Mouse (Mus musculus) E14TG2a.4 (cell line): ENCODE data around the gene Srsf4.
A peak's percentile ranks its signal among the peaks of the same experiment; 100 is the strongest.

Experiments
- H3K27me3 ChIP-seq: 2 replicates; pipeline ENCODE4 v1.6.1; 2014; ENCODE audit warnings: low read length, control low read depth; ENCODE audit not compliant: insufficient read depth
- H3K36me3 ChIP-seq: 2 replicates; pipeline ENCODE4 v1.6.1; 2014; ENCODE audit warnings: low read length, control low read depth; ENCODE audit not compliant: insufficient read depth
- H3K4me1 ChIP-seq: replicated peaks from 2 replicates; pipeline ENCODE4 v1.6.1; 2014; ENCODE audit warnings: low read depth, low read length, control low read depth
- H3K4me3 ChIP-seq: replicated peaks from 2 replicates; pipeline ENCODE4 v1.5.1; 2014; ENCODE audit warnings: mild to moderate bottlenecking, low read length
- H3K9me3 ChIP-seq: 2 replicates; pipeline ENCODE4 v1.6.1; 2014; ENCODE audit warnings: low read length, control low read depth
- CTCF ChIP-seq: conservative IDR thresholded peaks from 2 replicates; pipeline ENCODE4 v1.5.1; 2014; ENCODE audit warnings: low read length
- NANOG ChIP-seq: IDR thresholded peaks from 2 replicates; pipeline ENCODE4 v1.6.1; 2014; ENCODE audit warnings: borderline replicate concordance, low read length, mixed read lengths
- POU5F1 ChIP-seq: IDR thresholded peaks from 2 replicates; pipeline ENCODE4 v1.6.1; 2014; ENCODE audit warnings: low read length, borderline replicate concordance

Srsf4 gene

GRCm38 (mm10) chr4:131836351-131836881 lies 37.0 kb upstream of the Srsf4 start:
- Histone ChIP-seq H3K9me3 (no peaks in the 10 kb centered on the region), H3K4me3 (peak overlapping the region; percentile 84), H3K4me1 (peaks cover 32% of the 10 kb centered on the region), H3K36me3 (no peaks in the 10 kb centered on the region), H3K27me3 (peaks cover 72% of the 10 kb centered on the region)
- TF ChIP-seq NANOG (no peak), POU5F1 (no peak), CTCF (no peak)

GRCm38 (mm10) chr4:131836891-131837491 lies 36.4 kb upstream of the Srsf4 start:
- Histone ChIP-seq H3K4me3 (peak overlapping the region; percentile 84), H3K27me3 (peaks cover 77% of the 10 kb centered on the region), H3K9me3 (no peaks in the 10 kb centered on the region), H3K4me1 (peaks cover 32% of the 10 kb centered on the region), H3K36me3 (no peaks in the 10 kb centered on the region)
- no peak for TF ChIP-seq CTCF
- no peak for TF ChIP-seq POU5F1
- TF ChIP-seq NANOG, result no peak

- TF ChIP-seq CTCF, result no peak
- TF ChIP-seq NANOG, result no peak
- H3K4me3 ChIP-seq, result peak within 1 kb of the TSS; percentile 84
- no peaks in the 10 kb centered on the region for H3K9me3 ChIP-seq
- peaks cover 36% of the 10 kb centered on the region for H3K4me1 ChIP-seq
- peaks cover 79% of the 10 kb centered on the region for H3K27me3 ChIP-seq
- H3K36me3 ChIP-seq, result no peaks in the 10 kb centered on the region
These were observed 35.4 kb upstream of the Srsf4 start, which contains the start of gene Ptpru for GRCm38 (mm10) chr4:131837872-131838524. Gene Ptpru, minus strand, starts transcription at chr4:131838288.

GRCm38 (mm10) chr4:131843290-131843743 lies 30.1 kb upstream of the Srsf4 start, which contains the start of gene Mecr:
Gene Mecr, plus strand, starts transcription at chr4:131843470.
- Histone ChIP-seq H3K4me3 (peak within 1 kb of the TSS; percentile 99), H3K9me3 (no peaks in the 10 kb centered on the region), H3K36me3 (peaks cover 22% of the 10 kb centered on the region), H3K4me1 (peaks cover 24% of the 10 kb centered on the region), H3K27me3 (peaks cover 36% of the 10 kb centered on the region)
- no peak for TF ChIP-seq NANOG
- TF ChIP-seq CTCF, result no peak
- TF ChIP-seq POU5F1, result no peak

GRCm38 (mm10) chr4:131845991-131846778 lies 27.2 kb upstream of the Srsf4 start:
- Histone ChIP-seq H3K36me3 (peaks cover 44% of the 10 kb centered on the region), H3K4me3 (no peak overlapping the region), H3K9me3 (no peaks in the 10 kb centered on the region), H3K4me1 (peaks cover 23% of the 10 kb centered on the region), H3K27me3 (peaks cover 9% of the 10 kb centered on the region)
- no peak for TF ChIP-seq POU5F1
- TF ChIP-seq CTCF, result no peak
- TF ChIP-seq NANOG, result no peak

GRCm38 (mm10) chr4:131848082-131848481 lies 25.3 kb upstream of the Srsf4 start:
- no peaks in the 10 kb centered on the region for H3K9me3 ChIP-seq
- peaks cover 51% of the 10 kb centered on the region for H3K36me3 ChIP-seq
- H3K4me1 ChIP-seq, result peaks cover 18% of the 10 kb centered on the region
- no peaks in the 10 kb centered on the region for H3K27me3 ChIP-seq
- no peak for TF ChIP-seq CTCF
- TF ChIP-seq NANOG, result no peak
- TF ChIP-seq POU5F1, result no peak
- H3K4me3 ChIP-seq, result no peak overlapping the region

GRCm38 (mm10) chr4:131849986-131850638 lies 23.3 kb upstream of the Srsf4 start:
- H3K27me3 ChIP-seq, result no peaks in the 10 kb centered on the region
- H3K4me3 ChIP-seq, result no peak overlapping the region
- no peaks in the 10 kb centered on the region for H3K9me3 ChIP-seq
- TF ChIP-seq POU5F1 (no peak), CTCF (no peak), NANOG (no peak)
- peaks cover 67% of the 10 kb centered on the region for H3K36me3 ChIP-seq
- peaks cover 6% of the 10 kb centered on the region; the same call in 1 of the 2 replicates for H3K4me1 ChIP-seq

- no peaks in the 10 kb centered on the region for H3K27me3 ChIP-seq
- H3K4me1 ChIP-seq, result peaks cover 2% of the 10 kb centered on the region; the same call in 1 of the 2 replicates
- H3K4me3 ChIP-seq, result no peak overlapping the region
- H3K36me3 ChIP-seq, result peaks cover 73% of the 10 kb centered on the region
- H3K9me3 ChIP-seq, result no peaks in the 10 kb centered on the region
- TF ChIP-seq CTCF (no peak), POU5F1 (no peak), NANOG (no peak)
These were observed 18.5 kb upstream of the Srsf4 start for GRCm38 (mm10) chr4:131854950-131855349.
